Mouse (Mus musculus): ENCODE data around the gene Csrp2. TPM values are rescaled to one million over a fixed set of nuclear protein-coding genes. Genes with fewer than 3 reads are reported as not detected.

Csrp2 gene
- polyA plus RNA-seq, 1 experiment, result not detected

- no peak for TF ChIP-seq GATA1 (IDR thresholded peaks at IDR 0.05; ENCODE audit: low read length)
Observed at GRCm38 (mm10) chr10:110920368-110920950, 870 bp downstream of the Csrp2 start.

GRCm38 (mm10) chr10:110921890-110922289 lies 2.3 kb downstream of the Csrp2 start:
- no peak for TF ChIP-seq GATA1 (IDR thresholded peaks at IDR 0.05; ENCODE audit: low read length)

GRCm38 (mm10) chr10:110922612-110923011 lies 3.0 kb downstream of the Csrp2 start:
- no peak for TF ChIP-seq GATA1 (IDR thresholded peaks at IDR 0.05; ENCODE audit: low read length)

- TF ChIP-seq GATA1 (IDR thresholded peaks at IDR 0.05; ENCODE audit: low read length), result no peak
Observed at GRCm38 (mm10) chr10:110927491-110927890, 7.9 kb downstream of the Csrp2 start.

- TF ChIP-seq GATA1 (IDR thresholded peaks at IDR 0.05; ENCODE audit: low read length), result no peak
Observed at GRCm38 (mm10) chr10:110929756-110930155, 10.2 kb downstream of the Csrp2 start.

GRCm38 (mm10) chr10:110931161-110931912 lies 11.7 kb downstream of the Csrp2 start:
- no peak for TF ChIP-seq GATA1 (IDR thresholded peaks at IDR 0.05; ENCODE audit: low read length)

GRCm38 (mm10) chr10:110931913-110932560 lies 12.4 kb downstream of the Csrp2 start:
- no peak for TF ChIP-seq GATA1 (IDR thresholded peaks at IDR 0.05; ENCODE audit: low read length)

- TF ChIP-seq GATA1 (IDR thresholded peaks at IDR 0.05; ENCODE audit: low read length), result no peak
Observed at GRCm38 (mm10) chr10:110933584-110933983, 14.0 kb downstream of the Csrp2 start.

GRCm38 (mm10) chr10:110935081-110935480 lies 15.5 kb downstream of the Csrp2 start:
- TF ChIP-seq GATA1 (IDR thresholded peaks at IDR 0.05; ENCODE audit: low read length), result no peak

- TF ChIP-seq GATA1 (IDR thresholded peaks at IDR 0.05; ENCODE audit: low read length), result no peak
Observed at GRCm38 (mm10) chr10:110935669-110936068, 16.1 kb downstream of the Csrp2 start.

GRCm38 (mm10) chr10:110938361-110938760 lies 18.8 kb downstream of the Csrp2 start:
- no peak for TF ChIP-seq GATA1 (IDR thresholded peaks at IDR 0.05; ENCODE audit: low read length)

- TF ChIP-seq GATA1 (IDR thresholded peaks at IDR 0.05; ENCODE audit: low read length), result no peak
Observed at GRCm38 (mm10) chr10:110938841-110939549, 19.4 kb downstream of the Csrp2 start.

- no peak for TF ChIP-seq GATA1 (IDR thresholded peaks at IDR 0.05; ENCODE audit: low read length)
Observed at GRCm38 (mm10) chr10:110939717-110940116, 20.1 kb downstream of the Csrp2 start.

GRCm38 (mm10) chr10:110940740-110941398 lies 21.3 kb downstream of the Csrp2 start:
- TF ChIP-seq GATA1 (IDR thresholded peaks at IDR 0.05; ENCODE audit: low read length), result no peak

- no peak for TF ChIP-seq GATA1 (IDR thresholded peaks at IDR 0.05; ENCODE audit: low read length)
Observed at GRCm38 (mm10) chr10:110941968-110942367, 22.4 kb downstream of the Csrp2 start.
